Mouse (Mus musculus) spleen, postnatal 10 days (tissue): Measurements from ENCODE around the gene Hrasls5.

Experiments
- DNase-seq, 2 experiments: peaks; one replicate each; pipeline ENCODE4 v3.0.0; 2021 to 2022; ENCODE audit warnings: low spot score in 2 of 2

The Hrasls5 gene

DNA sequence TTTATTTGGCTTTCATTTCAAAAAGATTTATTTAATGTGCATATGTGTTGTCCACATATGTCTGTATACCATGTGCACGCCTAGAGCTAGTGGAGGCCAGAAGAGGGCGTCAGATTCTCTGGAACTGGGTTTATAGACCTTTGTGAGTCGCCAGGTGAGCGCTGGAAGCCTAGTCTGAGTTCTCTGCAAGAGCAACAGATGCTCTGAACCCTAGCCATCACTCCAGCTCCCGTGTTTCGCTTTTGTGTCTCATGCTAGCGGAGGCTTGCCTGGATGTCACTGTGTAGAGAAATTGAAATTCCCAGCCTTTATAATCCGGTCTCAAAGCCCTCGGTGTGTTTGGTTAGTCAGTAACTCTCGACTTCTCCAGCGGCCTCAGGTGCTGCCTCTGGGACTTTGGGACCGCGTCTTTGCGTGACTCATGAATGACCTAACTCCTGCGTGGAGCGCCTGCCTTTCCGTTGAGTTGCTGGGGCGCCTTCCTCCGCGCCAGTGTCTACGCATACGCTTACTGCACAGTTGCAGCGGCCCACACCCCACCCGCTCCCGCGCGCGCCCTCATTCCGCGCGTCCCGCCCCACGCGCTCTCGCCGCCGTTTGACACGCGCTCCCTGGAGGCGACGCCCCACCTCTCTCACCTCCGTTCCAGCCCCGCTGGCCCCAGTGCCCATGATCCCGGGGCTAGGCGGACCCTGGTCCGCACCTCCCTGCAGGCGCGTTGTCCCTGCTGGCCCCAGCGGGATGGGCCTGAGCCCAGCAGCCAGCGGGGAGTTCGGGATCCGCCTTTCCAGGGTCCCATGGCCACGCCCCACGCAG is at the start of gene Hrasls5:
TSS of gene Hrasls5 (plus strand) at position 600 of the 816 bp plus-strand sequence.
- DNase-seq = no peak

DNA sequence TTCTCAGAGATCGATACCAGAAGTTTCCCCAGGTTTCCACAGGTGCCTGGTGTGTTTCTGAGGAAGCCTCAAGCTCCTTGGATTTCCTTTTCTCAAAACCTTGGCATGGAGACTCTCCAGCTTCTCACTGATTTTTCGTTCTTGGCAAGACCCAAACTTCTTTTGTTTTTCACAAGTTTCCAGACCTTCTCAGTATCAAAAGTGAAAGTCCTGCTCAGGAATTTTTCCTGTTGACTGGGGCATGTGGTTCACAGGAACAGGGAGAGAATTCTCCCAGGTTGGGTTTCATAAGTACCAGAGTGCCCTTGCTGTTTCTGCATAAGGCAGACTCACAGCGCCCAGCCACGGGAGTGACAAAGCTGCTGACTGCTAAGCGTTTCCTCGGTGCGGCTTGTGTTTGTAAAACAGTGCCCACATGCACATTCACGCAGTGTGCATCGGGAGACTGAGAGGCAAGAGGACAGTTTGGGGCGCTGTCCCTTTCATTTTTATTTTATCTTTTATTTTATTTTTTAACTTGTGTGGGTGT is 49.7 kb upstream of the Hrasls5 start:
- DNase-seq = no peak

DNA sequence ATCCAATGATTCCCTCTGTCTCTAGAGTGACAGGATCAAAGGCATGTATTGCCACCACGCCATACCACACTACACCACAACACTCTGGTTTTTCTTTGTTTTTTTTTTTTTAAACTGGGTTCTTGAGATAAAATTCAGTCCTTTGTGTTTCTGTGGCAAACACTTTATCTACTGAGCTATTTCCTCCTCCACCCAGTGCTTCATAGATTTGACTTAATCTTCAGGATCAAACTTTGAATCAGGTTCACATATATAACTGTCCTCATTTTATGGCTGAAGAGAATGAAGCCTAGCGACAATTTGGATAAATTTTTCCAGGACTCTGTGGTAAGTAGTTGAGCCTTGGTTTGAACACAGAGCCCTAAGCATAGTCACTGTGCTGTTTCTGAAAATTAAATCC is 48.7 kb upstream of the Hrasls5 start:
- no peak for DNase-seq

DNA sequence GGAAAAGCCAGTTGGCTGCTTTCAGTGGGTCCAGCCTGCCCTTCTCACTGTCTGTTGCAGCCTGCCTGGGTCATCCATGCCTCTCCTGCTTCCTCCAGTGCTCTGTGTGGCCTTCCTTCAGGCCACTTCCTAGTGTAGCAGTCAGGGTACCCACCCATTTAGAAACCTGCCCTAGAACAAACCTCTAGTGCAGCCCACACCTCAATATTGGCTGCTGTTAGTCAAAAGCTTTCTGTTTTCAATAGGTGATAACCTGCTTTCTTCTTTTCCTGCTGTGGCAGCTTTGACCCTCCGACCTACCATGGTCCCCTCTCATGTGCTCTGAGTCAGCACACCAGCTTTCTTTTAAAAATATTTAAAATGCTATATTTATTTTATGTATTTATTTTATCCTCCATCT is 47.9 kb upstream of the Hrasls5 start:
- DNase-seq = no peak

DNA sequence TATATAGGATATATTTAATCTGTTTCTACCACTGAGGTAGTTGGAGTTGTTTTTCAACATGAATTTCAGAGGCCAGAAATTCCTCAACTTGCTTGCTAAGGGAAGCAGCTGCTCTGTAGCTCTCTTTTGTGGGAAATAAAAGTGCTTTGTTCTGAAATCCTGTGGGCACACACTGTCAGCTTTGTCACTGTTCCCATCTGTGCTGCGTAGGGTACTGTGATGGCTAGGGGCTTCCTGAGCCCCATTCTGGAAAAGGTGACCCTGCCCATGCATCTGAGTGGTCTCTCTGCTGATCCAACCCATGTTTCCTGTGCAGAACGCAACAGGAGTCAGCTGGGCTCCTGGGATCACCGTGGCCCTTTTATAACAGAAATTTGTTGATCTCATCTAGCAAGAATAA is 45.5 kb upstream of the Hrasls5 start:
- no peak for DNase-seq

DNA sequence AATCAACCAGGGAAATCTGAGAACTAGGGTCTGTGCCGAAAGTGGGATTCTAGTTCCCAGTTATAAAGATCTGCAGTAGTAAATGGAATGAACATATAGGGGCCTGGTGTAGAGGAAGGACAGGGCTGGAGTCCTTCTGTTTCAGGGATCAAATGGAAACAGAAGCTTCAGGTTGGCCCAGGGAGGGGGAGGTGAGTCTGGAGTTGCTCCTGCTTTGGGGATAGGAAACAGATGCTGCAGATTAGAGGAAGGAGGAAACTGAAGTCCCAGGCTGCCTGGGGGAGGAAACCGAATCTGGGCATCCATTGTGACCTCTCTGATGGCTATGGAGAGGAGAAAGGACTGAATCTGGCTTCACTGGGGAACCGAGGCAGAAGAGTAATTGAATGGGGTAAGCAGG is 44.0 kb upstream of the Hrasls5 start:
- no peak for DNase-seq

DNA sequence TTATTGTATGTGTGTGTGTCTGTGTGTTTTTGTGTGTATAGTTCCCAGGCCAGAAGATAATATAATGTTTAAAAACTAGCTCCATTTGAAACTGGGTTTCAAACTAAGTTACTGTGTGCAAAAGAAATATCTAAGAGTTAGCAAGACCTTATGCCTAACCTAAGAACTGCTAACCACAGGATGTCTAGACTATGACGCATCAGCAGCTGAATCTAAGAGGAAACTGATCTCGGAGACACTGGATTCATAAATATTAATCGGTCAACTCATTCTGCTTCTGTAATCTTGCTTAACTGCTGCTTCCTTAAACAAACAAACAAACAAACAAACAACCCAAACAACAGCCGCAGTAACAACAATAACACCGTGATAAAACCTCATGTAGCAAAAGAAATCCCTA is 42.7 kb upstream of the Hrasls5 start:
- DNase-seq = no peak

DNA sequence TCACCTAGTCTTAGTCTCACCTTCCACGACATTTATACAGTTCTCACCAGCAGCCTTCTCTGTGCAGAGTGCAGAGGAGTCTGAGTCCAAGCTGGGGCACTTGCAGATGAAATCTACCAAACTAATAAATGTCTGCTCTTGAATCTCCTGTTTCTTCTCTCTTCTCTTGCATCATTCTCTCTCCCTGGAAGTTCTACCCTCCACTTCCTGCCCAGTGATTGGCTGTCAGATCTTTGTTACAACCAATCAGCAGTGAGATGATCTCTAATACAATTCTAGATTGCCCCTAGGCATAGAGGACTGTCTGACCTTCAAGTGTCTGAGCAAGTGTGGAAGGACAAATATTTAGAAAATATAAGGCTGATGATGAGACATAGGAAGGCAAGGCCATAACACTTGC is 36.2 kb upstream of the Hrasls5 start:
- DNase-seq = no peak

DNA sequence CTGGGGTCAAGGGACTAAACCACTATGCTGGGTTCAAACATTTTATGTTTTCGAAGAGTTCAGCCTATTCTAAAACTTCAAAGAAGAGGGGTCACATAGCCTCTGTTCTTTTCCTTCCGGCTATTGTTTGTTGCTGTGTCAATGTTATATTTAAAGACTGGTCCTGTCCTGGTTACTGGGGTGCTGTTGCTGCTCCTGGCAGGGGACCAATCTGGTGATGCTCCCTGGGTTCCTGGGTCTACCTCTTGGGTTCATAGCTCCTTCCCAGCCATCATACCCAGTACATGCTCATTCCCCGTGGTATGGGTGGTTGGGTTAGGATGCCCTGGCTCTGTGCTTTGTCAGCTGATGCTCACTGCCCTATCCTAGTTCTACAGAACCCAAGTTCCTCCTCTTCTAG is 34.6 kb upstream of the Hrasls5 start:
- no peak for DNase-seq

DNA sequence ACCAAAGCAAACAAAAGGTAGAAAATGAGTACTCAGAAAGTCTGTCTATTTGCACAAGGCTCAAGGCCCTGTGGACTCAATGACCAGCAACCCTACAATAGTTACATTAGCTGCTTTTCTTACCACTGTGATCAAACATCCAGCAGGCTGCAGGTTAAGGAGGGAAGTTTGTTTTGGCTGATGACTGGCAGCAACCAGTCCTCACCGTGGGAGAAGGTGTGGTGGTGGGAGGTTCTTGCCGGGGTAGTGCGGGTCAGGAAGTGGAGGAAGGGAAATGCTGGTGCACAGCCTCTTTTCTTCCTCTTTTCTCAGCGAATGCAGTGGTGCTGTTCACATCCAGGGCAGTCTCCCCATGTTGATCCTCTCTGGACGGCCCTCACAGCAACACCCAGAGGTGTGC is 31.3 kb upstream of the Hrasls5 start:
- DNase-seq = no peak

DNA sequence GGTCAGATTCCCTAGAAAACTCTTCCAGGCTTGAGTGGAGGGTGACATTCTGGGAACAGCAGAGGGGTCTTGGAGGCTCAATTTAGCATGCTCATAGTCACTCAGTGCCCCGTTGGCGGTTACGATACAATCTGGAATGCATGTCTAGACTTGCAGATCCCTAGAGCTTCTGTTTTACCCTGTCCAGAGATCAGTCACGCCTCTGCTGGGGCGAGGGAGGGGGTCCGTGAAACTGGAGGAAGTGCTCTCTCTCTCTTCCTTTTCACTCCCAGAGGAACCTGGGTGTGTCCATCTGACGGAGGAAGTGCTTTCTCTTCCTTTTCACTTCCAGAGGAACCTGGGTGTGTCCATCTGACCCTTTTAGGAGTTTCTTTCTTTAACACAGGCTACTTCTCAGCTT is 29.2 kb upstream of the Hrasls5 start:
- no peak for DNase-seq

DNA sequence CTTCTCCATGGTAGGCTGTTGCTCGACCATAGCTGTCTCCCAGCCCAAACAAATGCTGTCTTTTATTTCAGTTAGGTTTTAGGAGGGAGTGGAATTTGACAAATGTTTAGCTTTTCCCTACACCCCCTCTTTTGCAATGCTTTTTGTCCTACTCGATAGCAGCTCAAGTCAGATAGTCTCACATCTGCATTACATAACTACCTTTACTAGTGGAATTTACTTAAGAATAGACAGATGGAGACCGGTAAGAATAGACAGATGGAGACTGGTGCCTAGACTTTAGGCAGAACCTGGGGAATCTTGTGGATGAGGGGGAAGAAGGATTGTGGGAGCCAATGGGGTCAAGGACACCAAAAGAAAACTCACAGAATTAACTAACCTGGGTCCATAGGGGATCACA is 28.7 kb upstream of the Hrasls5 start:
- DNase-seq = no peak

DNA sequence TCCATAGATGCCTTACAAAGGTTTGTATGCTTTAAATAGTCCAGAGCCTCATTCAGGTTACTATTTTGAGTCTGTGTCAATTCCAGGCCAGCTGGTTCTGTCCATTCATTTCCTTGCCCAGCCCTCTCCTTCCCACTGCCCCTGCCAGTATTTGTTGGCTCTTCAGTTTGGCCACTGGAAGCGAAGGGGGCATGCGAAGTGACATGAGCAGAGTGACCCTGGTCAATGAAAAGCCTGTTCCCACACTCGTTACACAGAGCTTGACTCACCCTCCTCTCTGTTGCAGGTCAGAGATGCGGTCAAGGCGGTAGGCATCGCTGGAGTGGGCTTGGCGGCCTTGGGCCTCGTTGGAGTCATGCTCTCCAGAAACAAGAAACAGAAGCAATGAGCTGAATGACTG is 27.1 kb upstream of the Hrasls5 start:
- no peak for DNase-seq

DNA sequence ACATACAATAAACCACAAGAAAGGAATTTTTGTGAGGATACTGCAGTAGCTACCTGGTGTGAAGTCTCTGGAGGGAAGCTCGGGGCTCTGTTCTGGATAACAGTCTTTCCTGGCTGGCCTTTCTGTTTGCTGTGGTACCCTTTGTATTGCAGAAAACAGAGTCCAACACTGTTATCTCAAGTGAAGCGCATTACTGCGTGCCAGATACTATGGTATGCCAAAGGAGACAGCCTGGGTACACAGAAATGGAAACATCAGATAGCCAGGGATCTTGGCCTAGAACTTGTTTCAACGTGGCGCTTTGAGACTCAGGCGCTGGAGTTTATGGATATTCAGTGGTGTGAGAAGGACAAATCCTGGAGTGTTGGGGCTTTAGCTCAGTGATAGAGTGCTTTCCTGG is 26.6 kb upstream of the Hrasls5 start:
- no peak for DNase-seq

DNA sequence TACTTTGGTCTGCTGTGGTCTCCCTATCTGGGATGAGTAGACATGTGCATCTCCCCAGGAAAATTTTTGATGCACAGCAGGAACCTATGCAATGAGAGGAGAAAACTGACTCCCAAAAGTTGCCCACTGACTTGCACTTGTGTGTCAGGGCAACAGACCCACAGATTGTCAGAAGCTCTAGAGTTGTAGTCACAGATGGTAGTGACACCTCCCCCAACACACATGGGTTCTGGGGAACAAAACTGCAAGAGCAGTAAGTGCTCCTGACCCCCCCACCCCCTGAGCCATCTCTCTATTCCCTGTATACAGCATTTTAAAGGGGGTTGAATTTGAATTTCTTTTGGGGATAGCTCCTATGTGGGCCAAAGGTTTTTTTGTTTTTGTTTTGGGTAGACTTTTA is 21.5 kb upstream of the Hrasls5 start:
- DNase-seq = no peak

DNA sequence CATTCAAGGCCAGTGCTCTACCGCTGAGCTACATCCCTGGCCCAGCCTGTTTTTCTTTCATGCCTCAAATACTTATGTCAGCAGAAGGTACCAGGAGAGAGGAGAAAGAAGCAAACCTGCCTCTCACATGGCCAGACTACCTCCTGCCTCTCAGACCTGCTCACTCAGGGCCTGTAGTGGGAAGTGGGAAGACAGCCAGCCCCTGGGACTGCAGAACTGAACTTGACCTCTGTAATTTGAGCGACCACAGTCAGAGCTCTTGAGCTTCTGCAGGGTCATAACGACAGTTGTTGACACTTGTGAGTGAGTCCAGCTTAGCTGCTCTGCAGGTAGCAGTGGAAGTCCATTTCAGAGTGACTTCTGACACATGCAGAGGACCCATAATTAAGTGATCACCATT is 20.3 kb upstream of the Hrasls5 start:
- DNase-seq = no peak

DNA sequence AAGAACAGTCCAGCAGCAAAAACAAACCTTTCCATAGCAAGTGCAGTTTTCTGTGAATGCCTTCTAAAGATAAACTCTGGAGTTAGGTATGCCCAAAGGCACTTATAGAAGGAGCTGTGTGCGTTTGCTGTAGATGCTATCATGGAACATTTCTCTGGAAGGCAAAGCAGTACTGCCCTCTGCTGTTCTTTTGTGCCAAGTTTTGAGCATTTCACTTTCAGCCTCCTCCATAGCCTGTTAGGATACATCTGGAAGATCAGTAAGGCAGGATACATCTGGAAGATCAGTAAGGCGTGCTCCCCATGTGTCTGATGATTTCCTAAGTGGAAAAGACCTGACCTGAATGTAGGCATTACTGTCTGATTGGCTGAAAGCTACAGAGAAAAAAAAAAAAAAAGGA is 16.8 kb upstream of the Hrasls5 start:
- DNase-seq = peak in 1 of 2 experiments; percentile 23

DNA sequence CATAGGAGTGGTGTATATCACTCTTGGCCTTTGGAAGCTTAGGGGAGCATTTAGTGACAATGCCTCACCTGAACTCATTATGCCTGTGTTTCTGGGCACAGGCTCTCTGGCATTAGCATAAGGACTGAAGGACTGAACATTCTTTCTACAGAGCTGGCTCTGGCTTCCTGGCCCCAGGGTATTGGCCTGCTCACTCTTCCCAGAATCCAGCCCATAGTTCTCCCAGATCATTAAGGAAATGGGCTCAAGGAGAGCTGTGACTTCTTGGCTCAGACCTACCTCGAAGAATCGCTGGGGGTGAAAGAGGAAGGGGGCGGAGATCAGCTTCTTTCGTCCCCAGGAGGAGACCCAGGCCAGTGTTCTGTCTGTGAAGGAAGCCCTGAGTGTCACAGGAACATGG is 13.9 kb upstream of the Hrasls5 start:
- no peak for DNase-seq

DNA sequence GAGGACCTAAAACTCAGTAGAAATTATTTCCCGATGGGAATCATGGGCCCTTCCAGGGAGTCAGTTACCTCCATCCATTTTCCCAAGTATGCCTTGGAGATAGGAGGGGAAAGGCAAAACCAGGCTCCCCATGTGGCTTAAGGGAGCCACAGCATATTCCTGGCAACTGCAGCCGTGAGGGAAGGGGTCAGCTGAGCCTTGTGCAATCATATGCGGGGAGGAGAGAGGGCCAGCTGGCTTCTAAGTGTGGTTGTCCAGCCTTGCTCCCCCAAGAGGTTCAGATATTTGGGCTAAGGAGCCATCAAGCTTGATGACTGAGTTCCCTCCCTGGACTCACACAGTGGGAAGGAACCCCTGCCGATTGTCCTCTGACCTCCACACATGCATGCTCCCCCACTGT is 10.8 kb upstream of the Hrasls5 start:
- no peak for DNase-seq

DNA sequence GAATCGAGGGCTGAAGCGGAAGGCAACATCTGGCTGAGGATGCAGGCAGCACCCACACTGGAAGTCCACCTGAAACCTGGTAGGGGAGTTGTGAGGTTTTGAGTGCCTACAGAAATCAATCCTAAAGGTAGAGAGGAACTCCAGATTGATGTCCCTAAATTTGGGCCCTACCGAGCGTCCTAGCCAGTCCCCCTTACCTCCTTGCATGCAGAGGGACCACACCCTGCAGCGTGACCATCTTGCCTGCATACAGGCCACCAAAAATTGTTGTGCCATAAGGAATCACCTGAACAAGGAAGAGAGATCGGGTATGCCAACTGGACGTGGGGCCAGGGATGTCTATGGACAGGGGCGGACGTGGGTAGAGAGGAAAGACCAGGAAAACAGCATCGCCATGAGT is 8.2 kb upstream of the Hrasls5 start:
- no peak for DNase-seq

DNA sequence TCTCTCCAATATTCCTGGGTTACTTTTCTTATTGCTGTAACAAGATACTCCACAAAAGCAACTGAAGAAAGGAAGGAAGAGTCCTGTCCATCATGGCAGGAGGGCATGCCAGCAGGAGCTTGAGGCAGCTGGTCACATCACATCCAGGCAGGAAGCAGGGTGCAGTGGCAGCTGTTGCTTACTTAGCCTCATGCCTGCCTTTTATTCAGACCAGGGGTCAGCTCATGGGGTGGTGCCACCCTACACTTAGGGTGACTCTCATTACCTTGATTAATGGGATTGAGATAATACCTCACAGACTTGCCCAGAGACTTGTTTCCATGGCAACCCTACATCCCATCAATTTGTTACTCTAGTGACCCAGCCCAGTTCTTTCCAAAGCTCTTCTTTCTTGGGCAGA is 7.3 kb upstream of the Hrasls5 start:
- no peak for DNase-seq

DNA sequence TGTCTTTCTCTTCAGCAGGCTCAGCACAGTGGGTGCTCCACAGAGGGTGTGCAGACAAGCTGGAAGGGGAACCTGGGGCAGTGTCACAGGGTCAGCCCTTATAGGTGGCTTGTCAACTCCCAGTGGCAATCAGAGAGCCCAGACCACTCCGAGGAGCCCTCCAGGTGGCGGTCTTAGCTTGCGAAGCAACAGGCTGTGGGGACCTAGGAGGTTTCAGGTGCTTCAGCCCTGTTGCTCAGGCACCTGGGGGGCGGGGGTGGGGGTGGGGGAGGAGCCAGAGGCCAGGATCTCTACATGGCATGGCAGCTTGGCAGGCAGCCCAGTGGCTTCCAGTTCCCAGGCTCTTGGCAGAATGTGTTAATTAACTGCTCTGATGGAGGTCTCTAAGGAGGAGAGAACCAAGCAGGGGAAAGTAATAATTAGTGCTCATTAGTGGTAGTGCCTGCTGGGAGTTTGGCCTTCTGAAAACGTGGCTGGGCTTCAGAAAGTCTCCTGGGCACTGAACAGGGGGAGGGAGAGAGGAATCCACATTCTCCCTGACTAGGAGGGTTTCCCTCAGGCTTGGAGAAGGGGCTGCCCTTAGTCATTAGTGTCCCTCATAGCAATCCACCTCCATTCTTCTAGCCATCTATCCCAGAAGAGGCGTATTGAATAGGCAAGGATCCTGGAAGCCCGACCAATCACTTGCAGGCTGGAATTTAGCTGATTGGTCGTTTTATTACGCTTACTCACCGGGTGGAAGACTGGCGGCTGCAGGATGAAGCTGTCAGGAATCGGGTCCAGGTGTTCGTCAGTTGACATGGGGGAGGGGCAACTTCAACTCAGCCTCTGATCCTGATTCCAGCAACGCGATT is 6.2 kb upstream of the Hrasls5 start:
- DNase-seq = no peak
